Mouse (Mus musculus) thymus, postnatal 25 days (tissue): ENCODE results near the gene Gm35134.
"Not testable (repeated sequence)": the region's sequence is repeated elsewhere in the genome, so short reads cannot be mapped to it uniquely, and the experiment has no call there.

Experiments
- DNase-seq: peaks from one replicate; pipeline ENCODE4 v3.0.0; 2022

Gene Gm35134

GRCm38 (mm10) chrY:19112707-19113106 is at the start of gene Gm35134:
Gene Gm35134 (plus strand): TSS chrY:19113007.
- DNase-seq = not testable (repeated sequence)
